Mouse (Mus musculus): ENCODE results near the gene Dock1.

DNA sequence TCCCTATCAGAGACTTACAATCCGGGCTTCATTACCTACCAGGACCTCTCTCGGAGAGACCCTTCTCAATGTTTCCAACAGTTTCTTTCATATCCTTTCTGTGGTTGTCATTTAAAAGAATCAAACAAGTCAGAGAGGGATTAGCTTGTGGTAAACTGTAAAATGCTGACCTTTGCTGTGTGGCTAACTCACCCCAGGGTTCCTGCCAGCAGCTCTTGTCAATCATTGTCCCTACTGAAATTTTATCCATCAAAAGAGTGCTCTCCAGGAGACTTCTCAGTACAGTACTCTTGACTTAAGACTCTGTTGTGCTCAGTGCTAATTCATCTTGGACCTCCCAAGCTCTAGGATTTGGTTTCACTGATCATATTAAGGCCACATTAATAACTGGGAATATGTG, 231.5 kb downstream of the Dock1 start:
- no peak for TF ChIP-seq CTCF (IDR thresholded peaks at IDR 0.05)
- TF ChIP-seq EP300 (IDR thresholded peaks at IDR 0.05) = no peak

Measured in lung, postnatal 0 days (tissue).